Mouse (Mus musculus) spleen, adult 2 months (tissue): ENCODE measurements around the gene Mettl22. TPM values are rescaled to one million over a fixed set of nuclear protein-coding genes. Genes with fewer than 3 reads are reported as not detected.

Source experiments
- DNase-seq, 2 experiments: peaks; one replicate each; pipeline versions ENCODE4 v3.0.0 to v3.0.0-alpha.2; 2012 to 2021; ENCODE audit warnings: low spot score in 2 of 2, low read depth in 1 of 2
- H3K27ac ChIP-seq: fragments of 200-500 bp; 2 replicates; pipeline ENCODE4 v1.5.1; 2012; ENCODE audit warnings: low read length, inconsistent platforms; ENCODE audit not compliant: insufficient read depth
- H3K27me3 ChIP-seq: fragments of 200-500 bp; 2 replicates; pipeline ENCODE4 v1.6.1; 2012; ENCODE audit warnings: mild to moderate bottlenecking, moderate library complexity, low read length, inconsistent platforms; ENCODE audit not compliant: control insufficient read depth, insufficient read depth
- H3K36me3 ChIP-seq: fragments of 200-500 bp; 2 replicates; pipeline ENCODE4 v1.6.1; 2012; ENCODE audit warnings: mild to moderate bottlenecking, low read length, inconsistent platforms; ENCODE audit not compliant: control insufficient read depth, insufficient read depth
- H3K4me1 ChIP-seq: fragments of 200-500 bp; 2 replicates; pipeline ENCODE4 v1.6.1; 2011; ENCODE audit warnings: inconsistent platforms; ENCODE audit not compliant: control insufficient read depth, insufficient read depth, insufficient read length
- H3K4me3 ChIP-seq: fragments of 200-500 bp; 2 replicates; pipeline ENCODE4 v1.5.1; 2011; ENCODE audit warnings: mild to moderate bottlenecking, inconsistent platforms; ENCODE audit not compliant: insufficient read depth, insufficient read length; ENCODE audit errors: extremely low read depth
- CTCF ChIP-seq: fragments of 200-500 bp; IDR thresholded peaks from 2 replicates; pipeline ENCODE4 v1.5.1; 2011; ENCODE audit warnings: mild to moderate bottlenecking, inconsistent platforms; ENCODE audit not compliant: insufficient read depth, insufficient read length, insufficient replicate concordance; ENCODE audit errors: extremely low read depth
- POLR2A ChIP-seq: fragments of 200-500 bp; IDR thresholded peaks from 2 replicates; pipeline ENCODE4 v1.6.1; 2011; ENCODE audit warnings: low read depth, low read length, inconsistent platforms
- WGBS: fragments of 180-500 bp; shearing (Covaris S2); methylation state at CpG from one replicate; pipeline ENCODE4 v1.1.7; 2018; 5-methylcytosine and 5-hydroxymethylcytosine counted together
- polyA plus RNA-seq: library from polyadenylated mRNA; depleted of rRNA; stranded (reverse); fragments of >200 nt; gene quantifications from 2 replicates; pipeline ENCODE4 v1.2.3, GENCODE M21; 2012; rRNA removed

Mettl22 gene
- polyA plus RNA-seq, 1 experiment = 16.8 TPM

GRCm38 (mm10) chr16:8532894-8533293, 62.3 kb downstream of the Mettl22 start:
- H3K27ac ChIP-seq = no peak overlapping the region
- no peak overlapping the region for H3K4me3 ChIP-seq
- H3K27me3 ChIP-seq = no peaks in the 10 kb centered on the region
- 77% methylated on average over 7 of the region's 7 CpGs for WGBS
- no peak for TF ChIP-seq CTCF
- TF ChIP-seq POLR2A = no peak
- H3K4me1 ChIP-seq = no peaks in the 10 kb centered on the region
- no peaks in the 10 kb centered on the region for H3K36me3 ChIP-seq
- no peak for DNase-seq

DNA sequence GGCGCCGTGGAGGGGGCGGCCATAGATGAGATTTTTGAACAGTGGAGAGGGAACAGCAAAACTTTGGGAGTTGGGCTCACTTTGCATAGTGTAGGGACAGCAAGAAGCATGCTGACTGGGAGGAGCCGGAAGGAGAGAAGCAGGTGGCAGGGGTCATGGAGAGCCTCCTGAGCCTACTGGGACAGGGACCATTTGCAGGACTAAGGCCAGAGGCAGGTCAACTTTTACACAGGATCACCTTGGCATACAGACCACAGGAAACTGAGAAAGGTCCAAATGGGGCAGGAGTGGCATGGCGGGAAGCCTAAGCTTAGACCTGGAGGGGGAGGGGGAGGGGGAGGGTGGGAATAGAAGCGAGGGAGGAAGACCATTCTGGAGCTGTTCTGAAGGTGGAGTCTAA, 62.9 kb downstream of the Mettl22 start:
- no peaks in the 10 kb centered on the region for H3K27me3 ChIP-seq
- 92% methylated on average over 6 of the region's 6 CpGs for WGBS
- no peak overlapping the region for H3K4me3 ChIP-seq
- TF ChIP-seq CTCF = no peak
- H3K4me1 ChIP-seq = no peaks in the 10 kb centered on the region
- no peak overlapping the region for H3K27ac ChIP-seq
- DNase-seq = no peak
- no peaks in the 10 kb centered on the region for H3K36me3 ChIP-seq

- DNase-seq = no peak
- Histone ChIP-seq H3K27me3 (no peaks in the 10 kb centered on the region), H3K27ac (no peak overlapping the region), H3K36me3 (no peaks in the 10 kb centered on the region), H3K4me3 (no peak overlapping the region), H3K4me1 (no peaks in the 10 kb centered on the region)
- TF ChIP-seq POLR2A (no peak), CTCF (no peak)
- WGBS = 88% methylated on average over 11 of the region's 11 CpGs
Measured at GRCm38 (mm10) chr16:8534466-8535200, 64.0 kb downstream of the Mettl22 start.

DNA sequence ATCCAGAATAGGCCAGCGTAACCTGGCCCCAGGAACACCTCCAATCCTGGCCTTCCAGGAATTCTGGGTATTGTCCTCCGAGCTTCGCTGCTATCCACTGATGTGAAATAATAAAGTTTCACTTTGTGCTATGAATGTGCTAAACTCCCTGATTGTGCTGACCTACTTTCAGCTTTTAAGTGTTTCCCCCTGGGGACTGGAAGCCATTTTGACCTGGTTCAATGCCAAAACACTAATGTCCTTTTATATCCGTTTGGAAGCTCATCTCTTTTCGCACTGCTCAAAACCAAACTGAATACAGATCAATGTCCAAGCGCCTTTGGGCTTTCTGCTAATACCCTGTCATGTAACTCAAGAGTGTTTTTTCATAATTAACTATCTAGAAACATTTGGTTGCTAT, 64.8 kb downstream of the Mettl22 start:
- Histone ChIP-seq H3K27me3 (no peaks in the 10 kb centered on the region), H3K4me3 (no peak overlapping the region), H3K27ac (no peak overlapping the region), H3K4me1 (no peaks in the 10 kb centered on the region), H3K36me3 (no peaks in the 10 kb centered on the region)
- WGBS = 91% methylated on average over 6 of the region's 6 CpGs
- no peak for TF ChIP-seq CTCF
- TF ChIP-seq POLR2A = no peak
- DNase-seq = no peak

- Histone ChIP-seq H3K4me3 (no peak overlapping the region), H3K4me1 (no peaks in the 10 kb centered on the region), H3K27me3 (no peaks in the 10 kb centered on the region), H3K36me3 (no peaks in the 10 kb centered on the region), H3K27ac (no peak overlapping the region)
- TF ChIP-seq POLR2A (no peak), CTCF (no peak)
- no peak for DNase-seq
- 64% methylated on average over 9 of the region's 9 CpGs for WGBS
Measured at GRCm38 (mm10) chr16:8539150-8539865, 68.7 kb downstream of the Mettl22 start.

Other genes with a start within 250 kb of the Mettl22 start
- not detected in 2 replicates for gene Tmem114, start 45.7 kb upstream of the Mettl22 start, polyA plus RNA-seq
- 4.6 and 5.1 TPM in 2 replicates for gene Abat, start 42.6 kb downstream of the Mettl22 start, polyA plus RNA-seq
- gene Pmm2, start 166.9 kb downstream of the Mettl22 start, polyA plus RNA-seq = 50.2 and 58.1 TPM in 2 replicates
- gene Tmem186, start 166.9 kb downstream of the Mettl22 start, polyA plus RNA-seq = 9.7 and 10.4 TPM in 2 replicates
- 56.5 and 63.1 TPM in 2 replicates for gene Carhsp1, start 201.4 kb downstream of the Mettl22 start, polyA plus RNA-seq
- not detected in 2 replicates for gene Gm5767, start 210.0 kb downstream of the Mettl22 start, polyA plus RNA-seq